10 mouse cellular contexts compared by ENCODE assay signal in the genomic region with DNA sequence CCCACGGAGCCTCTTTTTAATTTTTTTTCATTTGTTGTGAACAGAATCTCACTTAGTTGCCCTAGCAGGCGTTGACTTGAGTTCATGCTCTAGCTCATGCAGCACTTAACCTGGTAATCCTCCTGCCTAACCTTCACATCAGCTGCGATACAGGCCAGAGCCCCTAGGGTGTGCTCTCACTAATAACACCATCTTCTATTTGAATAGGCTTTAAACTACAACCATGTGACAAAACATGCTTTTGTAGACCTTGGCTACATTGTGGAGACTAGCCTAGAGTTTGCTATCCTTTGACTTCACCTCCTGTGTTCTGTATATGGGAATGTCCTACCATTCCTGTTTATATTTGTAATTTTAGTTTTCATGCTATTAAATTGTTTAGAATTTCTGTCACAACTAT. TPM values are rescaled to one million over a fixed set of nuclear protein-coding genes. Genes with fewer than 3 reads are reported as not detected.
DNase-seq lines count a peak whose midpoint lies in the region; ATAC-seq and TF ChIP-seq lines count a peak whose summit lies in the region.
"Had no signal": no experiment of that assay in that cellular context is flagged by ENCODE, and none has a peak within 500 bp of the region (broad histone marks: within the 10 kb centered on the region; RNA-seq: fewer than 3 reads in every experiment).

No protein-coding gene starts in this region.

- H3K27ac ChIP-seq in heart, adult 2 months: no peak overlapping the region
- H3K27ac ChIP-seq in midbrain, postnatal 0 days (ENCODE audit: low read depth, low read length): no peak overlapping the region
- no peak overlapping the region for H3K27ac ChIP-seq in midbrain, embryonic 16.5 days (ENCODE audit: low read length)
- no peak overlapping the region for H3K27ac ChIP-seq in cortical plate, adult 2 months (ENCODE audit: insufficient read depth, low read length)
- H3K27ac ChIP-seq in heart, embryonic 10.5 days: no peak overlapping the region
- H3K27ac ChIP-seq: limb, embryonic 15.5 days had no signal

- no peak for TF ChIP-seq POLR2A in heart, adult 2 months (IDR thresholded peaks at IDR 0.05; ENCODE audit: insufficient read depth, low read depth, low read length)
- TF ChIP-seq POLR2A in cortical plate, adult 2 months (IDR thresholded peaks at IDR 0.05; ENCODE audit: extremely low read depth, insufficient read depth, low read length): no peak

- H3K27me3 ChIP-seq in heart, adult 2 months (ENCODE audit: control insufficient read depth, insufficient read depth, low read length): no peaks in the 10 kb centered on the region
- no peaks in the 10 kb centered on the region for H3K27me3 ChIP-seq in midbrain, postnatal 0 days (ENCODE audit: insufficient read depth, low read length)
- H3K27me3 ChIP-seq in midbrain, embryonic 16.5 days (ENCODE audit: control insufficient read depth, insufficient read depth, low read depth, low read length): no peaks in the 10 kb centered on the region
- no peaks in the 10 kb centered on the region for H3K27me3 ChIP-seq in splenic B cell, adult 2 months (ENCODE audit: control insufficient read depth, insufficient read depth, low read length, poor library complexity, severe bottlenecking)
- H3K27me3 ChIP-seq in heart, embryonic 10.5 days (ENCODE audit: insufficient read depth, poor library complexity, severe bottlenecking): no peaks in the 10 kb centered on the region
- H3K27me3 ChIP-seq: limb, embryonic 15.5 days had no signal

- no peak overlapping the region for H3K9ac ChIP-seq in heart, adult 2 months (ENCODE audit: low read depth, low read length)
- H3K9ac ChIP-seq in midbrain, postnatal 0 days (replicated peaks; ENCODE audit: low read length, poor library complexity, severe bottlenecking): no peak overlapping the region
- H3K9ac ChIP-seq in midbrain, embryonic 16.5 days (ENCODE audit: low read depth, low read length): no peak overlapping the region
- H3K9ac ChIP-seq: limb, embryonic 15.5 days had no signal

- H3K9me3 ChIP-seq in midbrain, postnatal 0 days (ENCODE audit: low read length): no peaks in the 10 kb centered on the region
- H3K9me3 ChIP-seq in midbrain, embryonic 16.5 days (replicated peaks; ENCODE audit: control insufficient read depth, low read length, poor library complexity, severe bottlenecking): no peaks in the 10 kb centered on the region
- H3K9me3 ChIP-seq in heart, embryonic 10.5 days: no peaks in the 10 kb centered on the region
- H3K9me3 ChIP-seq: limb, embryonic 15.5 days had no signal

- no peak for TF ChIP-seq EP300 in heart, adult 2 months (IDR thresholded peaks at IDR 0.05; ENCODE audit: insufficient read depth, low read depth, low read length)

- no peak overlapping the region for H3K4me2 ChIP-seq in midbrain, postnatal 0 days (ENCODE audit: low read depth, low read length, poor library complexity, severe bottlenecking)
- H3K4me2 ChIP-seq in midbrain, embryonic 16.5 days (ENCODE audit: low read length): no peak overlapping the region
- H3K4me2 ChIP-seq: limb, embryonic 15.5 days had no signal

- H3K36me3 ChIP-seq in heart, adult 2 months (ENCODE audit: control insufficient read depth, insufficient read depth, low read length): no peaks in the 10 kb centered on the region
- H3K36me3 ChIP-seq in midbrain, postnatal 0 days (ENCODE audit: insufficient read depth, low read length): peaks cover 10% of the 10 kb centered on the region
- peaks cover 17% of the 10 kb centered on the region for H3K36me3 ChIP-seq in midbrain, embryonic 16.5 days (ENCODE audit: control insufficient read depth, insufficient read depth, low read length)
- 0 out of 2 replicates have a peak, but pooled peaks cover 3% of the 10 kb centered on the region for H3K36me3 ChIP-seq in splenic B cell, adult 2 months (ENCODE audit: control insufficient read depth, insufficient read depth, low read length, poor library complexity, severe bottlenecking)
- H3K36me3 ChIP-seq in heart, embryonic 10.5 days: peaks cover 15% of the 10 kb centered on the region

- TF ChIP-seq CTCF in heart, adult 2 months (IDR thresholded peaks at IDR 0.05): peak; percentile 42
- no peak; the same call in 1 of the 2 replicates for TF ChIP-seq CTCF in midbrain, postnatal 0 days (IDR thresholded peaks at IDR 0.05)
- TF ChIP-seq CTCF in cortical plate, adult 2 months (IDR thresholded peaks at IDR 0.05; ENCODE audit: extremely low read depth, insufficient read depth, low read length): peak; percentile 9; the same call in 1 of the 2 replicates

- ATAC-seq in midbrain, postnatal 0 days (ENCODE audit: low FRiP score): no peak
- ATAC-seq in midbrain, embryonic 16.5 days: no peak

- 82% methylated on average over 3 of the region's 3 CpGs for WGBS in heart, adult 2 months
- 81% methylated on average over 3 of the region's 3 CpGs for WGBS in midbrain, postnatal 0 days
- 71% methylated on average over 3 of the region's 3 CpGs for WGBS in midbrain, embryonic 16.5 days
- 72% methylated on average over 3 of the region's 3 CpGs for WGBS in heart, embryonic 10.5 days

- no peak overlapping the region for H3K4me3 ChIP-seq in heart, adult 2 months
- H3K4me3 ChIP-seq in midbrain, postnatal 0 days (ENCODE audit: low read depth, low read length): no peak overlapping the region
- no peak overlapping the region for H3K4me3 ChIP-seq in midbrain, embryonic 16.5 days (ENCODE audit: low read depth, low read length)
- H3K4me3 ChIP-seq in cortical plate, adult 2 months (ENCODE audit: insufficient read depth, low read length): no peak overlapping the region
- no peak overlapping the region for H3K4me3 ChIP-seq in heart, embryonic 10.5 days
- H3K4me3 ChIP-seq: limb, embryonic 15.5 days had no signal

- no peaks in the 10 kb centered on the region for H3K79me2 ChIP-seq in heart, adult 2 months (replicated peaks; ENCODE audit: control insufficient read depth, insufficient read depth, low read length)

- intact Hi-C loops in heart, adult 2 months (cut with DNase I): no loop called here
- intact Hi-C loops in heart, postnatal 14 days (cut with DNase I): no loop called here

- DNase-seq in heart, adult 2 months: no peak
- no peak for DNase-seq in heart, postnatal 14 days
- peak; percentile 3 for DNase-seq in midbrain, postnatal 0 days (ENCODE audit: low spot score)
- DNase-seq in splenic B cell, adult 2 months (ENCODE audit: low read depth, low spot score): peak; percentile 23
- no peak for DNase-seq in ovary, adult 18-20 months (ENCODE audit: low spot score)
- DNase-seq in heart, embryonic 10.5 days (ENCODE audit: low spot score): no peak
- DNase-seq: right cerebral cortex, adult 18-20 months had no signal

- H3K4me1 ChIP-seq in heart, adult 2 months (ENCODE audit: control insufficient read depth, insufficient read depth, low read length): no peaks in the 10 kb centered on the region
- H3K4me1 ChIP-seq in midbrain, postnatal 0 days (ENCODE audit: insufficient read depth, low read length): no peaks in the 10 kb centered on the region
- H3K4me1 ChIP-seq in midbrain, embryonic 16.5 days (ENCODE audit: control insufficient read depth, insufficient read depth, low read length): no peaks in the 10 kb centered on the region
- no peaks in the 10 kb centered on the region for H3K4me1 ChIP-seq in cortical plate, adult 2 months (ENCODE audit: control insufficient read depth, insufficient read depth, low read length)
- no peaks in the 10 kb centered on the region for H3K4me1 ChIP-seq in heart, embryonic 10.5 days
- H3K4me1 ChIP-seq: limb, embryonic 15.5 days had no signal

RNA-seq across cellular contexts. Expression of gene Tnfrsf11a, which starts 45.2 kb away (rescaled TPM):
- total RNA-seq in heart, adult 2 months (2021): 1 to 10 TPM; 1.4 to 1.9 TPM
- 1.2 and 1.8 TPM in 2 replicates for polyA plus RNA-seq in heart, adult 2 months (2012; rRNA removed)
- total RNA-seq in heart, postnatal 14 days (2021): 1 to 10 TPM; 1.6 to 1.7 TPM
- 2.6 and 3.0 TPM in 2 replicates for total RNA-seq in midbrain, postnatal 0 days (2014; rRNA removed)
- polyA plus RNA-seq in midbrain, postnatal 0 days (2015; fragmentation: Nextera tagmentation; extraction: Ambion mirVana): 0.75 and 1.3 TPM in 2 replicates
- polyA plus RNA-seq in midbrain, embryonic 16.5 days (2015; fragmentation: Nextera tagmentation; extraction: Ambion mirVana): 0.41 and 0.43 TPM in 2 replicates
- polyA plus RNA-seq in cortical plate, adult 2 months (2012; rRNA removed): 3.9 and 4.0 TPM in 2 replicates
- 0.10 and 0.35 TPM in 2 replicates for polyA plus RNA-seq in heart, embryonic 10.5 days (2016; fragmentation: Nextera tagmentation; extraction: Ambion mirVana)

Comparison
In these comparisons a context has a peak if more than half of its experiments do, and no peak if none do; other contexts are left out.
1. DNase-seq: peak in midbrain, postnatal 0 days (single experiment) and splenic B cell, adult 2 months (single experiment); none in heart, adult 2 months (0 of 2), heart, postnatal 14 days (0 of 2), ovary, adult 18-20 months (single experiment) and heart, embryonic 10.5 days (single experiment).